Mouse (Mus musculus): ENCODE measurements around the gene Zfp467. TPM values are rescaled to one million over a fixed set of nuclear protein-coding genes. Genes with fewer than 3 reads are reported as not detected.
A peak's percentile ranks its signal among the peaks of the same experiment; 100 is the strongest.

Zfp467 gene
- polyA plus RNA-seq, 1 experiment from 2014 or later: 10.1 TPM

GRCm38 (mm10) chr6:48452771-48453170 lies 7.1 kb upstream of the Zfp467 start:
- no peaks in the 10 kb centered on the region for H3K27me3 ChIP-seq (ENCODE audit: low read depth, poor library complexity, severe bottlenecking)
- no peak overlapping the region for H3K4me3 ChIP-seq
- H3K4me1 ChIP-seq: no peaks in the 10 kb centered on the region
- DNase-seq (ENCODE audit: low spot score): no peak
- H3K9me3 ChIP-seq (replicated peaks): no peaks in the 10 kb centered on the region
- H3K36me3 ChIP-seq: no peaks in the 10 kb centered on the region
- 72% methylated on average over 3 of the region's 3 CpGs for WGBS
- H3K27ac ChIP-seq (replicated peaks): no peak overlapping the region

- no peak for DNase-seq (ENCODE audit: low spot score)
- H3K4me3 ChIP-seq: no peak overlapping the region
- no peaks in the 10 kb centered on the region for H3K9me3 ChIP-seq (replicated peaks)
- H3K4me1 ChIP-seq: peaks cover under 1% of the 10 kb centered on the region; the same call in 1 of the 2 replicates
- no peaks in the 10 kb centered on the region for H3K36me3 ChIP-seq
- H3K27me3 ChIP-seq (ENCODE audit: low read depth, poor library complexity, severe bottlenecking): peaks cover 2% of the 10 kb centered on the region; the same call in 1 of the 2 replicates
- H3K27ac ChIP-seq (replicated peaks): no peak overlapping the region
- 75% methylated on average over 1 of the region's 1 CpGs for WGBS
These were observed 6.5 kb upstream of the Zfp467 start for GRCm38 (mm10) chr6:48452151-48452550.

GRCm38 (mm10) chr6:48448527-48448926 lies 2.9 kb upstream of the Zfp467 start:
- H3K36me3 ChIP-seq: no peaks in the 10 kb centered on the region
- peaks cover 35% of the 10 kb centered on the region for H3K4me1 ChIP-seq
- DNase-seq (ENCODE audit: low spot score): no peak
- H3K27me3 ChIP-seq (ENCODE audit: low read depth, poor library complexity, severe bottlenecking): peaks cover 18% of the 10 kb centered on the region; the same call in 1 of the 2 replicates
- no peak overlapping the region for H3K4me3 ChIP-seq
- WGBS: 77% methylated on average over 7 of the region's 7 CpGs
- H3K27ac ChIP-seq (replicated peaks): no peak overlapping the region
- no peaks in the 10 kb centered on the region for H3K9me3 ChIP-seq (replicated peaks)

- no peak within 1 kb of the TSS; the same call in 1 of the 2 replicates for H3K27ac ChIP-seq (replicated peaks)
- WGBS: 79% methylated on average over 1 of the region's 1 CpGs
These were observed 2.3 kb upstream of the Zfp467 start, which contains the start of gene Sspo for GRCm38 (mm10) chr6:48447929-48448328. Gene Sspo (plus strand): TSS chr6:48448229.

GRCm38 (mm10) chr6:48446896-48447295 lies 1.3 kb upstream of the Zfp467 start:
- H3K36me3 ChIP-seq: peaks cover 9% of the 10 kb centered on the region
- DNase-seq (ENCODE audit: low spot score): no peak
- peaks cover 41% of the 10 kb centered on the region for H3K4me1 ChIP-seq
- no peak overlapping the region for H3K27ac ChIP-seq (replicated peaks)
- H3K9me3 ChIP-seq (replicated peaks): peaks cover 7% of the 10 kb centered on the region; the same call in 1 of the 2 replicates
- WGBS: 65% methylated on average over 3 of the region's 3 CpGs
- H3K27me3 ChIP-seq (ENCODE audit: low read depth, poor library complexity, severe bottlenecking): peaks cover 18% of the 10 kb centered on the region; the same call in 1 of the 2 replicates
- no peak overlapping the region for H3K4me3 ChIP-seq

More at GRCm38 (mm10) chr6:48447929-48448328, 2.3 kb upstream of the Zfp467 start, which contains the start of gene Sspo:
- Histone ChIP-seq H3K4me3 (no peak within 1 kb of the TSS), H3K9me3 (replicated peaks) (no peaks in the 10 kb centered on the region), H3K4me1 (peaks cover 41% of the 10 kb centered on the region), H3K36me3 (no peaks in the 10 kb centered on the region), H3K27me3 (ENCODE audit: low read depth, poor library complexity, severe bottlenecking) (peaks cover 18% of the 10 kb centered on the region; the same call in 1 of the 2 replicates)
- no peak for DNase-seq (ENCODE audit: low spot score)

GRCm38 (mm10) chr6:48446256-48446655 lies 631 bp upstream of the Zfp467 start:
- no peak for DNase-seq (ENCODE audit: low spot score)
- Histone ChIP-seq H3K27ac (replicated peaks) (peak overlapping the region; percentile 97), H3K4me3 (peak overlapping the region; percentile 89), H3K36me3 (peaks cover 15% of the 10 kb centered on the region), H3K9me3 (replicated peaks) (peaks cover 9% of the 10 kb centered on the region; the same call in 1 of the 2 replicates), H3K27me3 (ENCODE audit: low read depth, poor library complexity, severe bottlenecking) (peaks cover 21% of the 10 kb centered on the region; the same call in 1 of the 2 replicates), H3K4me1 (peaks cover 42% of the 10 kb centered on the region)
- WGBS: 35% methylated on average over 3 of the region's 3 CpGs

- WGBS: 2% methylated on average over 31 of the region's 34 CpGs
- H3K27me3 ChIP-seq (ENCODE audit: low read depth, poor library complexity, severe bottlenecking): peaks cover 38% of the 10 kb centered on the region
- H3K4me3 ChIP-seq: peak overlapping the region; percentile 89
- H3K27ac ChIP-seq (replicated peaks): peak overlapping the region; percentile 97
- peak; percentile 97 for DNase-seq (ENCODE audit: low spot score)
- peaks cover 17% of the 10 kb centered on the region for H3K36me3 ChIP-seq
- H3K4me1 ChIP-seq: peaks cover 59% of the 10 kb centered on the region
- peaks cover 9% of the 10 kb centered on the region; the same call in 1 of the 2 replicates for H3K9me3 ChIP-seq (replicated peaks)
These were observed 1.1 kb downstream of the Zfp467 start for GRCm38 (mm10) chr6:48444310-48445180.

- WGBS: 3% methylated on average over 19 of the region's 19 CpGs
- no peak for DNase-seq (ENCODE audit: low spot score)
- peaks cover 9% of the 10 kb centered on the region; the same call in 1 of the 2 replicates for H3K9me3 ChIP-seq (replicated peaks)
- H3K4me1 ChIP-seq: peaks cover 67% of the 10 kb centered on the region
- peaks cover 46% of the 10 kb centered on the region for H3K27me3 ChIP-seq (ENCODE audit: low read depth, poor library complexity, severe bottlenecking)
- H3K4me3 ChIP-seq: peak overlapping the region; percentile 89
- H3K36me3 ChIP-seq: peaks cover 17% of the 10 kb centered on the region
- peak overlapping the region; percentile 97 for H3K27ac ChIP-seq (replicated peaks)
These were observed 1.9 kb downstream of the Zfp467 start for GRCm38 (mm10) chr6:48443592-48444309.

GRCm38 (mm10) chr6:48440306-48441014 lies 5.2 kb downstream of the Zfp467 start:
- DNase-seq (ENCODE audit: low spot score): no peak
- peaks cover 9% of the 10 kb centered on the region; the same call in 1 of the 2 replicates for H3K9me3 ChIP-seq (replicated peaks)
- 40% methylated on average over 14 of the region's 14 CpGs for WGBS
- H3K4me3 ChIP-seq: no peak overlapping the region
- H3K4me1 ChIP-seq: peaks cover 59% of the 10 kb centered on the region
- H3K27me3 ChIP-seq (ENCODE audit: low read depth, poor library complexity, severe bottlenecking): peaks cover 64% of the 10 kb centered on the region
- peak overlapping the region; percentile 19; the same call in 1 of the 2 replicates for H3K27ac ChIP-seq (replicated peaks)
- H3K36me3 ChIP-seq: peaks cover 34% of the 10 kb centered on the region

- Histone ChIP-seq H3K4me3 (peak overlapping the region; percentile 50), H3K27ac (replicated peaks) (peak overlapping the region; percentile 19; the same call in 1 of the 2 replicates), H3K9me3 (replicated peaks) (peaks cover 9% of the 10 kb centered on the region; the same call in 1 of the 2 replicates), H3K4me1 (peaks cover 55% of the 10 kb centered on the region), H3K36me3 (peaks cover 34% of the 10 kb centered on the region), H3K27me3 (ENCODE audit: low read depth, poor library complexity, severe bottlenecking) (peaks cover 67% of the 10 kb centered on the region)
- no peak for DNase-seq (ENCODE audit: low spot score)
These were observed 6.0 kb downstream of the Zfp467 start for GRCm38 (mm10) chr6:48439654-48440053.

- Histone ChIP-seq H3K27me3 (ENCODE audit: low read depth, poor library complexity, severe bottlenecking) (peaks cover 67% of the 10 kb centered on the region), H3K4me3 (peak overlapping the region; percentile 50), H3K27ac (replicated peaks) (peak overlapping the region; percentile 49; the same call in 1 of the 2 replicates), H3K36me3 (peaks cover 34% of the 10 kb centered on the region), H3K9me3 (replicated peaks) (peaks cover 9% of the 10 kb centered on the region; the same call in 1 of the 2 replicates), H3K4me1 (peaks cover 49% of the 10 kb centered on the region)
- WGBS: 6% methylated on average over 55 of the region's 55 CpGs
- DNase-seq (ENCODE audit: low spot score): peak; percentile 43
These were observed 7.0 kb downstream of the Zfp467 start for GRCm38 (mm10) chr6:48438475-48439125.
